Mouse (Mus musculus) 3T3-L1 (cell line): ENCODE measurements at regions not wholly inside any gene's neighbourhood (a gene's known extent, or its start where the extent isn't known, plus 50 kb on each side); places are given as distances from the start of the nearest gene placed in this dataset.
A peak's percentile ranks its signal among the peaks of the same experiment; 100 is the strongest.

ENCODE experiments used
- DNase-seq: peaks from one replicate; pipeline ENCODE4 v3.0.0-alpha.2; 2015; ENCODE audit warnings: low read depth, low spot score

GRCm38 (mm10) chr12:25785646-25786606 is 629.1 kb downstream of the Rnf144a start:
- no peak for DNase-seq

- DNase-seq: no peak
Observed at GRCm38 (mm10) chr12:25784401-25784800, 630.7 kb downstream of the Rnf144a start.

- no peak for DNase-seq
Observed at GRCm38 (mm10) chr12:25782972-25783717, 631.9 kb downstream of the Rnf144a start.

- DNase-seq: no peak
Observed at GRCm38 (mm10) chr12:25771856-25772255, 643.2 kb downstream of the Rnf144a start.

GRCm38 (mm10) chr12:25768644-25769043 is 646.4 kb downstream of the Rnf144a start:
- no peak for DNase-seq

GRCm38 (mm10) chr12:25763061-25763460 is 652.0 kb downstream of the Rnf144a start:
- DNase-seq: no peak

GRCm38 (mm10) chr12:25757014-25757413 is 658.0 kb downstream of the Rnf144a start:
- DNase-seq: no peak

GRCm38 (mm10) chr12:25733801-25734200 is 636.9 kb upstream of the Id2 start:
- peak; percentile 9 for DNase-seq

- no peak for DNase-seq
Observed at GRCm38 (mm10) chr12:25725774-25726173, 628.8 kb upstream of the Id2 start.

GRCm38 (mm10) chr12:25711186-25711585 is 614.2 kb upstream of the Id2 start:
- no peak for DNase-seq

GRCm38 (mm10) chr12:25703023-25703400 is 606.1 kb upstream of the Id2 start:
- DNase-seq: no peak

- DNase-seq: no peak
Observed at GRCm38 (mm10) chr12:25702176-25703022, 605.5 kb upstream of the Id2 start.

GRCm38 (mm10) chr12:25687063-25687462 is 590.1 kb upstream of the Id2 start:
- DNase-seq: no peak

GRCm38 (mm10) chr12:25676631-25677030 is 579.7 kb upstream of the Id2 start:
- no peak for DNase-seq

- no peak for DNase-seq
Observed at GRCm38 (mm10) chr12:25668336-25668735, 571.4 kb upstream of the Id2 start.

- DNase-seq: no peak
Observed at GRCm38 (mm10) chr12:25654456-25654855, 557.5 kb upstream of the Id2 start.

GRCm38 (mm10) chr12:25650237-25650636 is 553.3 kb upstream of the Id2 start:
- DNase-seq: no peak

- DNase-seq: peak; percentile 58
Observed at GRCm38 (mm10) chr12:25628081-25628480, 531.1 kb upstream of the Id2 start.

- DNase-seq: no peak
Observed at GRCm38 (mm10) chr12:25625858-25626257, 528.9 kb upstream of the Id2 start.

GRCm38 (mm10) chr12:25623449-25623848 is 526.5 kb upstream of the Id2 start:
- DNase-seq: no peak

- no peak for DNase-seq
Observed at GRCm38 (mm10) chr12:25621142-25621541, 524.2 kb upstream of the Id2 start.

GRCm38 (mm10) chr12:25617521-25617920 is 520.6 kb upstream of the Id2 start:
- DNase-seq: peak; percentile 6
